Mouse (Mus musculus): ENCODE measurements around the gene Ephx1.

DNA sequence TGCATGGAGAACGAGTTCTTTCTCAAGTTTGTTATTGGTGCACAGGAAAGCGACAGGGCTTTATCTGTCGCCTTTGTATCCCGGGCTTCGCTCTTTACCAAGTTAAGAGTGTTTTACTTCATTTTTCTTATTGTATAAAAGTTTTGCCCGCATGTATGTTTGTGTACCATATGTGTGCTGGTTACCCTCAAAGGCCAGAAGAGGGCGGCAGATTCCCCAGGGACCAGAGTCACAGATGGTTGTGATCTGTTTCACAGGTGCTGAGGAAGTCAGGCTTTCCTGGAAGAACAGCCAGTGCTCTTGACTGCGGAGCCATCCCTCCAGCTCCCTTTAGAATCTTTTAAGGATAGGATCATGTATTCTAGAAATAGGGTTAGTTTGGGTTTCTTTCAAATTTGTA, 34.0 kb downstream of the Ephx1 start:
- TF ChIP-seq CTCF (IDR thresholded peaks at IDR 0.05; ENCODE audit: low read depth, low read length) (no peak), GATA1 (IDR thresholded peaks at IDR 0.05; ENCODE audit: borderline replicate concordance, low read length) (no peak), TAL1 (conservative IDR thresholded peaks at IDR 0.05; ENCODE audit: low read depth, low read length) (no peak), POLR2AphosphoS5 (IDR thresholded peaks at IDR 0.05; ENCODE audit: insufficient replicate concordance, low read depth, low read length) (no peak), GATA2 (IDR thresholded peaks at IDR 0.05; ENCODE audit: borderline replicate concordance, low read depth, low read length) (no peak)
